Mouse (Mus musculus): ENCODE data around the gene Kdm1b. TPM values are rescaled to one million over a fixed set of nuclear protein-coding genes. Genes with fewer than 3 reads are reported as not detected.

Gene Kdm1b
- polyA plus RNA-seq (2014; fragmentation: Nextera tagmentation; extraction: Ambion mirVana): 19.7 and 21.2 TPM in 2 replicates

GRCm38 (mm10) chr13:47043030-47043680 lies at the start of gene Kdm1b:
TSS of gene Kdm1b (plus strand) at chr13:47043499.
- 0 out of 2 replicates have a peak, but pooled peaks cover 2% of the 10 kb centered on the region for H3K36me3 ChIP-seq (ENCODE audit: control insufficient read depth, insufficient read depth, low read length)
- H3K27me3 ChIP-seq (replicated peaks; ENCODE audit: control insufficient read depth, insufficient read depth, low read length): no peaks in the 10 kb centered on the region
- H3K9me3 ChIP-seq (replicated peaks; ENCODE audit: control insufficient read depth, low read length): no peaks in the 10 kb centered on the region
- peak within 1 kb of the TSS; percentile 79 for H3K9ac ChIP-seq (ENCODE audit: low read length)
- DNase-seq (ENCODE audit: low spot score): peak; percentile 97
- peaks cover 10% of the 10 kb centered on the region for H3K4me1 ChIP-seq (ENCODE audit: control insufficient read depth, insufficient read depth, low read length)
- peak within 1 kb of the TSS; percentile 87 for H3K4me3 ChIP-seq (ENCODE audit: low read depth, low read length)
- ATAC-seq: peak; percentile 95
- peak within 1 kb of the TSS; percentile 98 for H3K4me2 ChIP-seq (ENCODE audit: low read length)
- 2% methylated on average over 48 of the region's 48 CpGs for WGBS
- peak within 1 kb of the TSS; percentile 63 for H3K27ac ChIP-seq (ENCODE audit: low read depth, low read length)

DNA sequence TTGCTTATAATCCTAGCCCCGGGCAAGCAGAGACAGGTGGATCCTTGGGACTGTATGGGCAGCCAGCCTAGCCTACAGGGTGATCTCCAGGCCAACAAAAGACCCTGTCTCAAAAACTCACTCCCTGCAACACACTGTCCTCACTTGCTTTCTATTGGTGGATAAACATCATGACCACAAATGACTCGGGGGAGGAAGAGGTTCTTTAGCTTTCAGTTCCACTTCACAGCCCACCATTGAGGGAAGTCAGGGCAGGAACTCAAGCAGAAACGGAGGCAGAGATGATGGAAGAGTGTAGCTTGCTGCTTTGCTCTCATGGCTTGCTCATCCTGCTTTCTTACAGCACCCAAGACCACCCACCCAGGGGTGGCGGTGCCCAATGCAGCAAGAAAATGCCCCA lies 45.9 kb upstream of the Kdm1b start:
- Histone ChIP-seq H3K27me3 (replicated peaks; ENCODE audit: control insufficient read depth, insufficient read depth, low read length) (no peaks in the 10 kb centered on the region), H3K4me1 (ENCODE audit: control insufficient read depth, insufficient read depth, low read length) (no peaks in the 10 kb centered on the region), H3K27ac (ENCODE audit: low read depth, low read length) (no peak overlapping the region), H3K4me3 (ENCODE audit: low read depth, low read length) (no peak overlapping the region), H3K4me2 (ENCODE audit: low read length) (no peak overlapping the region), H3K9me3 (replicated peaks; ENCODE audit: control insufficient read depth, low read length) (no peaks in the 10 kb centered on the region), H3K9ac (ENCODE audit: low read length) (no peak overlapping the region), H3K36me3 (ENCODE audit: control insufficient read depth, insufficient read depth, low read length) (no peaks in the 10 kb centered on the region)
- no peak for ATAC-seq
- DNase-seq (ENCODE audit: low spot score): no peak
- WGBS: 66% methylated on average over 4 of the region's 4 CpGs

GRCm38 (mm10) chr13:46999498-46999897 lies 43.8 kb upstream of the Kdm1b start:
- H3K9ac ChIP-seq (ENCODE audit: low read length): no peak overlapping the region
- no peak overlapping the region for H3K4me2 ChIP-seq (ENCODE audit: low read length)
- ATAC-seq (no peak), DNase-seq (ENCODE audit: low spot score) (no peak)
- WGBS: 57% methylated on average over 5 of the region's 5 CpGs
- no peaks in the 10 kb centered on the region for H3K9me3 ChIP-seq (replicated peaks; ENCODE audit: control insufficient read depth, low read length)
- H3K27ac ChIP-seq (ENCODE audit: low read depth, low read length): no peak overlapping the region
- no peaks in the 10 kb centered on the region for H3K27me3 ChIP-seq (replicated peaks; ENCODE audit: control insufficient read depth, insufficient read depth, low read length)
- no peak overlapping the region for H3K4me3 ChIP-seq (ENCODE audit: low read depth, low read length)
- H3K4me1 ChIP-seq (ENCODE audit: control insufficient read depth, insufficient read depth, low read length): no peaks in the 10 kb centered on the region
- no peaks in the 10 kb centered on the region for H3K36me3 ChIP-seq (ENCODE audit: control insufficient read depth, insufficient read depth, low read length)

- Histone ChIP-seq H3K36me3 (ENCODE audit: control insufficient read depth, insufficient read depth, low read length) (no peaks in the 10 kb centered on the region), H3K9ac (ENCODE audit: low read length) (no peak overlapping the region), H3K27ac (ENCODE audit: low read depth, low read length) (no peak overlapping the region), H3K4me2 (ENCODE audit: low read length) (no peak overlapping the region), H3K27me3 (replicated peaks; ENCODE audit: control insufficient read depth, insufficient read depth, low read length) (no peaks in the 10 kb centered on the region), H3K4me1 (ENCODE audit: control insufficient read depth, insufficient read depth, low read length) (no peaks in the 10 kb centered on the region), H3K4me3 (ENCODE audit: low read depth, low read length) (no peak overlapping the region), H3K9me3 (replicated peaks; ENCODE audit: control insufficient read depth, low read length) (no peaks in the 10 kb centered on the region)
- DNase-seq (ENCODE audit: low spot score): no peak
- no peak for ATAC-seq
- WGBS: 92% methylated on average over 4 of the region's 4 CpGs
These were observed 41.7 kb upstream of the Kdm1b start for GRCm38 (mm10) chr13:47001590-47001989.

DNA sequence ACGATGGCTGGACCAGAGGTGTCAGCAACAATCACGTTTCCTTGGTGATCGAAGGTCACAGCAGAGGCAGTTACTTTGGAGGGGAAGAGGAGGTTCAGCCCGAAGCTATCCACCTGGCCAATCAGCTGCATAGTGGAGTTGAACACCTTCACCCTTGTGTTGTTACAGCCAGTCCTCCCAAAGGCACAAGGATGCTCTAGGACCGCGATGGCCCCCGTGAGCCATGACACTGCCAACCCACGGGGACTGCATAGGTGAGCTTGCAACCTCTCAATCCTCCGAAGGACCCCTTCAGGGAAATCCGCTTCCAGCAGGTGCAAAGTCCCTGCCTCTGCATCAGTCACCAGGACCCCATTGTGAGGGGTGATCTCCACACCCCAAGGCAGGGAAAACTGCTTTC lies 29.6 kb upstream of the Kdm1b start:
- Histone ChIP-seq H3K27ac (ENCODE audit: low read depth, low read length) (no peak overlapping the region), H3K4me1 (ENCODE audit: control insufficient read depth, insufficient read depth, low read length) (no peaks in the 10 kb centered on the region), H3K9me3 (replicated peaks; ENCODE audit: control insufficient read depth, low read length) (peaks cover 7% of the 10 kb centered on the region; the same call in 1 of the 2 replicates), H3K27me3 (replicated peaks; ENCODE audit: control insufficient read depth, insufficient read depth, low read length) (no peaks in the 10 kb centered on the region), H3K36me3 (ENCODE audit: control insufficient read depth, insufficient read depth, low read length) (no peaks in the 10 kb centered on the region), H3K4me2 (ENCODE audit: low read length) (peak overlapping the region; percentile 99), H3K4me3 (ENCODE audit: low read depth, low read length) (peak overlapping the region; percentile 56), H3K9ac (ENCODE audit: low read length) (peak overlapping the region; percentile 69; the same call in 1 of the 2 replicates)
- ATAC-seq (0 out of 2 replicates have a peak, but pooled peaks have one; percentile 6), DNase-seq (ENCODE audit: low spot score) (no peak)
- WGBS: 72% methylated on average over 10 of the region's 10 CpGs

DNA sequence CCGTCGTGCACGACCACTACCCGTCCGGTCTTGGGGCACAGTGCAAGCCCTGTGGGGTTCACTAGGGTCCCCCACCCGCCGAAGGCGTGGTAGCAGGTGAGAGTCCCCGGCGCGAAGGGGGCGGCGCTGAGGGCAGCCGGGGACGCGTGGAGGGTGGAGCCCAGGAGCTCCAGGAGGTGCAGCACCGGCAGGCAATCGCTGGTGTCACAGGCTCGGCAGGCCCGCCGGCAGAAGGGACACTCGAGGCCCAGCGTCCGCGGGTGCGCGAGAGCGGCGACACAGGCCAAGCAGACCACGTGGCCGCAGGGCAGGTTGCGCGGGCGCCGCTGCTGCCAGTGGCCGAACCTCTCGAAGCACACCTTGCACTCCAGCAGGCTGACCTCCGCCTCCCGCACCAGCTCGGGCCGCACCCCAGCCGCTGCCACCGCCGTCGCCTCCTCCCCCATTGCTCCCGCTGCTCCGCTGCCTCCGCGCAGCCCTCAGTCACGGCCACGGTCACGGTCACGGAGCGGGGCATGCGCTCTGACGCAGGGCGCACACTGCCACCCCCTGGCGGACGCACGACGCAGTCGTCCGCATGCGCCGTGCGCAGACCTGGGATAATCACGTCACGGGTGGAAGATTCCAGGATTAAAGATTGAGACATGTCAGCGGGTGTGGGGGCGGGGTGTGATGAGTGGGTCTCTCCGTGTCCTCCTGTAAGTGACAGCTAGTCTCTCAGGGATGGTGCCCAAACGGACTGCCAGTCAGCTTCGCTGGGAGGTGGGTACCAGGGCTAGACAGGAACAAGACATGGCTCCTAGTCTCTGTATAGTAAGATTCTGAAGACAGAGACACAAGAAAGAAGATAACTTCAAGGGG lies 28.7 kb upstream of the Kdm1b start, which contains the start of gene Nhlrc1:
Gene Nhlrc1 (minus strand): TSS at position 517 of the 861 bp plus-strand sequence.
- Histone ChIP-seq H3K9ac (ENCODE audit: low read length) (peak within 1 kb of the TSS; percentile 69), H3K27ac (ENCODE audit: low read depth, low read length) (no peak within 1 kb of the TSS), H3K4me2 (ENCODE audit: low read length) (peak within 1 kb of the TSS; percentile 99), H3K4me3 (ENCODE audit: low read depth, low read length) (peak within 1 kb of the TSS; percentile 56), H3K9me3 (replicated peaks; ENCODE audit: control insufficient read depth, low read length) (peaks cover 4% of the 10 kb centered on the region; the same call in 1 of the 2 replicates), H3K36me3 (ENCODE audit: control insufficient read depth, insufficient read depth, low read length) (no peaks in the 10 kb centered on the region), H3K27me3 (replicated peaks; ENCODE audit: control insufficient read depth, insufficient read depth, low read length) (no peaks in the 10 kb centered on the region), H3K4me1 (ENCODE audit: control insufficient read depth, insufficient read depth, low read length) (no peaks in the 10 kb centered on the region)
- DNase-seq (ENCODE audit: low spot score) (peak; percentile 81), ATAC-seq (peak; percentile 93)
- WGBS: 3% methylated on average over 66 of the region's 73 CpGs

DNA sequence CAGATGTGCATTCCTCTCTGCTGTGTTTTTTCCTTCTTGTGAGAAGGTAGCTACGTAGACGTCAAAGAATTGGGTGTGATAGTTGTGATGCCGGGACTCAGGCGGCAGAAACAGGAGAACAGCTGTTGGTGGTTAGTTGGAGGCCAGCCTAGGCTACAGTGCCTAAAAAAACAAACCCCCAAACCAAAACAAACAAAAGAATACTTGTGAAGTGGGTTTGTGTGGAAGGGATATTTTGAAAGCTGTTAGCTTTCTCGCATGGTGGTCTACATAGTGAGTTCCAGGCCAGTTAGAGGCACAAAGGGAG lies 28.2 kb upstream of the Kdm1b start:
- Histone ChIP-seq H3K9ac (ENCODE audit: low read length) (no peak overlapping the region), H3K27ac (ENCODE audit: low read depth, low read length) (no peak overlapping the region), H3K27me3 (replicated peaks; ENCODE audit: control insufficient read depth, insufficient read depth, low read length) (no peaks in the 10 kb centered on the region), H3K4me1 (ENCODE audit: control insufficient read depth, insufficient read depth, low read length) (no peaks in the 10 kb centered on the region), H3K36me3 (ENCODE audit: control insufficient read depth, insufficient read depth, low read length) (no peaks in the 10 kb centered on the region), H3K4me2 (ENCODE audit: low read length) (peak overlapping the region; percentile 99), H3K4me3 (ENCODE audit: low read depth, low read length) (peak overlapping the region; percentile 56; the same call in 1 of the 2 replicates), H3K9me3 (replicated peaks; ENCODE audit: control insufficient read depth, low read length) (peaks cover 4% of the 10 kb centered on the region; the same call in 1 of the 2 replicates)
- DNase-seq (ENCODE audit: low spot score): no peak
- WGBS: 82% methylated on average over 5 of the region's 5 CpGs
- ATAC-seq: no peak

GRCm38 (mm10) chr13:47017259-47017658 lies 26.0 kb upstream of the Kdm1b start:
- DNase-seq (ENCODE audit: low spot score): peak; percentile 67
- 46% methylated on average over 5 of the region's 5 CpGs for WGBS
- no peak overlapping the region for H3K27ac ChIP-seq (ENCODE audit: low read depth, low read length)
- H3K27me3 ChIP-seq (replicated peaks; ENCODE audit: control insufficient read depth, insufficient read depth, low read length): no peaks in the 10 kb centered on the region
- H3K4me3 ChIP-seq (ENCODE audit: low read depth, low read length): no peak overlapping the region
- H3K4me2 ChIP-seq (ENCODE audit: low read length): no peak overlapping the region
- H3K9ac ChIP-seq (ENCODE audit: low read length): no peak overlapping the region
- no peaks in the 10 kb centered on the region for H3K36me3 ChIP-seq (ENCODE audit: control insufficient read depth, insufficient read depth, low read length)
- H3K4me1 ChIP-seq (ENCODE audit: control insufficient read depth, insufficient read depth, low read length): no peaks in the 10 kb centered on the region
- ATAC-seq: no peak
- no peaks in the 10 kb centered on the region for H3K9me3 ChIP-seq (replicated peaks; ENCODE audit: control insufficient read depth, low read length)

DNA sequence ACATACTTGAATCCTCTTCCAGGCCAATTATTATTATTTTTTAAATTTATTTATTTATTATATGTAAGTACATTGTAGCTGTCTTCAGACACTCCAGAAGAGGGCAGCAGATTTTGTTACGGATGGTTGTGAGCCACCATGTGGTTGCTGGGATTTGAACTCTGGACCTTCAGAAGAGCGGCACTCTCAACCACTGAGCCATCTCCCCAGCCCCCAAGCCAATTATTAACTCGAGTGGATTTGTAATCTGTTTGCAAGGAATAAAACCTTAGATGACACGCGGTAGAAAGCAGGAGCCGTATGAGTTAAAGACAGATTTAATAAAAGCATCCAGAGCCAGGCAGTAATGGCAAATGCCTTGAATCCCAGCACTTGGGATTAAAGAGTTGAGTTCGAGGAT lies 23.5 kb upstream of the Kdm1b start:
- H3K4me1 ChIP-seq (ENCODE audit: control insufficient read depth, insufficient read depth, low read length): no peaks in the 10 kb centered on the region
- no peaks in the 10 kb centered on the region for H3K36me3 ChIP-seq (ENCODE audit: control insufficient read depth, insufficient read depth, low read length)
- WGBS: 88% methylated on average over 7 of the region's 7 CpGs
- H3K9me3 ChIP-seq (replicated peaks; ENCODE audit: control insufficient read depth, low read length): no peaks in the 10 kb centered on the region
- no peak overlapping the region for H3K4me2 ChIP-seq (ENCODE audit: low read length)
- no peaks in the 10 kb centered on the region for H3K27me3 ChIP-seq (replicated peaks; ENCODE audit: control insufficient read depth, insufficient read depth, low read length)
- H3K9ac ChIP-seq (ENCODE audit: low read length): no peak overlapping the region
- H3K4me3 ChIP-seq (ENCODE audit: low read depth, low read length): no peak overlapping the region
- no peak for DNase-seq (ENCODE audit: low spot score)
- no peak overlapping the region for H3K27ac ChIP-seq (ENCODE audit: low read depth, low read length)
- no peak for ATAC-seq
